Mouse (Mus musculus) kidney, adult 2 months (tissue): ENCODE data around the gene Minos1.

ENCODE experiments used
- CTCF ChIP-seq: fragments of 200-500 bp; conservative IDR thresholded peaks from 2 replicates; pipeline ENCODE4 v1.5.1; 2011; ENCODE audit warnings: low read depth, mild to moderate bottlenecking, control low read depth, low read length, moderate library complexity, mixed read lengths; ENCODE audit not compliant: insufficient read depth, insufficient read length
- POLR2A ChIP-seq: fragments of 200-500 bp; IDR thresholded peaks from one replicate; pipeline ENCODE4 v1.6.1; 2011; ENCODE audit warnings: low read depth, low read length, control low read depth

- TF ChIP-seq CTCF (no peak), POLR2A (no peak)
Measured at GRCm38 (mm10) chr4:139090303-139090940, 40.5 kb downstream of the Minos1 start.
